In the genomic region with DNA sequence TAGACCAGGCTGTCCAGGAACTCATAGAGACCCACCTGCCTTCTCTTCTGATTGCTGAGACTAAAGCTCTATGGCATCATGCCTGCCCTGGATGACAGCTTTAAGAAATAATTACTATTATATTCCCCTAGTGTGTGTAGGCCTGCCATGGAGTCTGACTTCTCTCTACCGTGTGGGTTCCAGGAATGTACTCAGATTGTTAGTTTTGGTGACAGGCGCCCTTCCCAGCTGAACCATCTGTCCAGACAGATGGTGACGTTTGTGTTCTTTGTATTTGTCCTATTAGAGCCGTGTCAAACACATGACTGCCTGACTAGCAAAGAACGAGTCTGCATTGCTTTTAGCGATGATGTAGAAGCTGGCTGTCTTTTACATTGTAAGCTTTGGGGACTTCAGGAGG, we compare ENCODE assay signal across 11 mouse cellular contexts. TPM values are rescaled to one million over a fixed set of nuclear protein-coding genes. Genes with fewer than 3 reads are reported as not detected.
DNase-seq lines count a peak whose midpoint lies in the region; ATAC-seq and TF ChIP-seq lines count a peak whose summit lies in the region.
"Had no signal": no experiment of that assay in that cellular context is flagged by ENCODE, and none has a peak within 500 bp of the region (broad histone marks: within the 10 kb centered on the region; RNA-seq: fewer than 3 reads in every experiment).

No protein-coding gene starts in this region.

- no peak for TF ChIP-seq EP300 in heart, postnatal 0 days (IDR thresholded peaks at IDR 0.05; ENCODE audit: low read depth)

- H3K4me3 ChIP-seq in heart, postnatal 0 days (ENCODE audit: low read depth, low read length): no peak overlapping the region
- H3K4me3 ChIP-seq in hindbrain, postnatal 0 days (ENCODE audit: low read length): no peak overlapping the region
- no peak overlapping the region for H3K4me3 ChIP-seq in midbrain, embryonic 14.5 days (replicated peaks; ENCODE audit: low read depth, low read length)

- no peak overlapping the region for H3K4me2 ChIP-seq in heart, postnatal 0 days (ENCODE audit: low read depth, low read length)
- no peak overlapping the region for H3K4me2 ChIP-seq in hindbrain, postnatal 0 days (ENCODE audit: low read depth, low read length)
- no peak overlapping the region for H3K4me2 ChIP-seq in midbrain, embryonic 14.5 days (ENCODE audit: low read length)

- peaks cover 44% of the 10 kb centered on the region for H3K36me3 ChIP-seq in heart, postnatal 0 days (replicated peaks; ENCODE audit: control insufficient read depth, insufficient read depth, low read length)
- peaks cover 31% of the 10 kb centered on the region for H3K36me3 ChIP-seq in hindbrain, postnatal 0 days (ENCODE audit: insufficient read depth, low read length)
- peaks cover 66% of the 10 kb centered on the region for H3K36me3 ChIP-seq in midbrain, embryonic 14.5 days (ENCODE audit: control insufficient read depth, insufficient read depth, low read length)

- H3K9me3 ChIP-seq in heart, postnatal 0 days (replicated peaks; ENCODE audit: control insufficient read depth, low read length): no peaks in the 10 kb centered on the region
- H3K9me3 ChIP-seq in hindbrain, postnatal 0 days (ENCODE audit: low read length): no peaks in the 10 kb centered on the region
- no peaks in the 10 kb centered on the region for H3K9me3 ChIP-seq in midbrain, embryonic 14.5 days (ENCODE audit: control insufficient read depth, low read length)

- no peak for DNase-seq in heart, postnatal 0 days (ENCODE audit: low spot score)
- no peak for DNase-seq in heart, postnatal 4 days
- peak; percentile 72 to 76 for DNase-seq in cerebellum, postnatal 10 days
- DNase-seq in hindbrain, postnatal 0 days (ENCODE audit: low spot score): peak; percentile 73
- DNase-seq in midbrain, embryonic 14.5 days: peak; percentile 40
- no peak for DNase-seq in right cerebral cortex, adult 18-20 months
- no peak for DNase-seq in Muller cell, postnatal 12 days (ENCODE audit: inconsistent ontology term)
- no peak for DNase-seq in T-cell, adult 2 months (ENCODE audit: low spot score)
- DNase-seq: heart, adult 11 months; thymus, adult 2 months had no signal

- peak overlapping the region; percentile 69; the same call in 1 of the 2 replicates for H3K27ac ChIP-seq in heart, postnatal 0 days (ENCODE audit: low read depth)
- peak overlapping the region; percentile 7; the same call in 1 of the 2 replicates for H3K27ac ChIP-seq in hindbrain, postnatal 0 days
- H3K27ac ChIP-seq in midbrain, embryonic 14.5 days (replicated peaks; ENCODE audit: low read depth, low read length): no peak overlapping the region
- H3K27ac ChIP-seq: liver, embryonic 14.5 days had no signal

- no peak for ATAC-seq in heart, postnatal 0 days (ENCODE audit: insufficient read depth, low read depth)
- ATAC-seq in hindbrain, postnatal 0 days: peak; percentile 46
- no peak; the same call in 1 of the 2 replicates for ATAC-seq in midbrain, embryonic 14.5 days (ENCODE audit: low FRiP score, low TSS enrichment)

- H3K4me1 ChIP-seq in heart, postnatal 0 days (ENCODE audit: control insufficient read depth, insufficient read depth): peaks cover 8% of the 10 kb centered on the region; the same call in 1 of the 2 replicates
- no peaks in the 10 kb centered on the region for H3K4me1 ChIP-seq in hindbrain, postnatal 0 days (ENCODE audit: insufficient read depth, low read length)
- 0 out of 2 replicates have a peak, but pooled peaks cover 3% of the 10 kb centered on the region for H3K4me1 ChIP-seq in midbrain, embryonic 14.5 days (ENCODE audit: control insufficient read depth, insufficient read depth, low read length)

- H3K27me3 ChIP-seq in heart, postnatal 0 days (ENCODE audit: control insufficient read depth, insufficient read depth, low read length): no peaks in the 10 kb centered on the region
- no peaks in the 10 kb centered on the region for H3K27me3 ChIP-seq in hindbrain, postnatal 0 days (ENCODE audit: insufficient read depth, low read length)
- H3K27me3 ChIP-seq in midbrain, embryonic 14.5 days (ENCODE audit: control insufficient read depth, insufficient read depth, low read length): no peaks in the 10 kb centered on the region

- TF ChIP-seq CTCF in heart, postnatal 0 days (IDR thresholded peaks at IDR 0.05; ENCODE audit: low read depth): no peak
- no peak for TF ChIP-seq CTCF in hindbrain, postnatal 0 days (IDR thresholded peaks at IDR 0.05; ENCODE audit: low read depth)

- WGBS in heart, postnatal 0 days: 73% methylated on average over 6 of the region's 6 CpGs
- WGBS in hindbrain, postnatal 0 days: 31% methylated on average over 6 of the region's 6 CpGs
- 52% methylated on average over 6 of the region's 6 CpGs for WGBS in midbrain, embryonic 14.5 days

- H3K9ac ChIP-seq in heart, postnatal 0 days (replicated peaks; ENCODE audit: low read depth, low read length): no peak overlapping the region
- no peak overlapping the region for H3K9ac ChIP-seq in hindbrain, postnatal 0 days (replicated peaks; ENCODE audit: low read length)
- H3K9ac ChIP-seq in midbrain, embryonic 14.5 days (replicated peaks; ENCODE audit: low read length): no peak overlapping the region
- H3K9ac ChIP-seq: liver, embryonic 14.5 days had no signal

RNA-seq across cellular contexts. Expression of gene Vps35l, which starts 38.5 kb away (rescaled TPM):
- 43.4 and 63.8 TPM in 2 replicates for total RNA-seq in heart, postnatal 0 days (2014; rRNA removed; ENCODE audit: low replicate concordance)
- 39.7 and 41.0 TPM in 2 replicates for polyA plus RNA-seq in heart, postnatal 0 days (2015; fragmentation: Nextera tagmentation; extraction: Ambion mirVana)
- 10 to 100 TPM; 36.0 to 37.1 TPM for total RNA-seq in heart, postnatal 4 days (2021)
- total RNA-seq in hindbrain, postnatal 0 days (2014; rRNA removed): 92.1 and 106 TPM in 2 replicates
- 85.6 and 86.8 TPM in 2 replicates for polyA plus RNA-seq in hindbrain, postnatal 0 days (2015; fragmentation: Nextera tagmentation; extraction: Ambion mirVana)
- polyA plus RNA-seq in midbrain, embryonic 14.5 days (2014; fragmentation: Nextera tagmentation; extraction: Ambion mirVana): 83.6 and 101 TPM in 2 replicates

Comparison
In these comparisons a context has a peak if more than half of its experiments do, and no peak if none do; other contexts are left out.
1. DNase-seq: peak in cerebellum, postnatal 10 days (2 of 2), hindbrain, postnatal 0 days (single experiment) and midbrain, embryonic 14.5 days (single experiment); none in heart, postnatal 0 days (single experiment), heart, postnatal 4 days (single experiment), right cerebral cortex, adult 18-20 months (single experiment), Muller cell, postnatal 12 days (single experiment) and T-cell, adult 2 months (single experiment).